Mouse (Mus musculus) myocyte (in vitro differentiated cells): ENCODE results near the gene Mapkapk3. TPM values are rescaled to one million over a fixed set of nuclear protein-coding genes. Genes with fewer than 3 reads are reported as not detected.

Source experiments
- H3K27me3 ChIP-seq: one replicate; pipeline ENCODE4 v1.6.1; 2011; ENCODE audit not compliant: control insufficient read depth, insufficient read depth, insufficient read length
- H3K36me3 ChIP-seq: one replicate; pipeline ENCODE4 v1.6.1; 2011; ENCODE audit not compliant: control insufficient read depth, insufficient read depth
- H3K4me2 ChIP-seq: one replicate; pipeline ENCODE4 v1.6.1; 2011; ENCODE audit warnings: low read depth, control low read depth
- H3K4me3 ChIP-seq: one replicate; pipeline ENCODE4 v1.5.1; 2011; ENCODE audit warnings: mild to moderate bottlenecking, control low read depth, moderate library complexity
- H3K79me2 ChIP-seq: one replicate; pipeline ENCODE4 v1.6.1; 2011; ENCODE audit not compliant: control insufficient read depth, insufficient read depth
- H3ac ChIP-seq: one replicate; pipeline ENCODE4 v1.6.1; 2011; ENCODE audit not compliant: control insufficient read depth, insufficient read length
- CEBPB ChIP-seq: IDR thresholded peaks from 2 replicates; pipeline ENCODE4 v1.6.1; 2011; ENCODE audit warnings: mild to moderate bottlenecking, moderate library complexity; ENCODE audit not compliant: poor library complexity, insufficient read depth, severe bottlenecking
- E2F4 ChIP-seq: IDR thresholded peaks from one replicate; pipeline ENCODE4 v1.6.1; 2011; ENCODE audit warnings: mild to moderate bottlenecking, control low read depth, moderate library complexity; ENCODE audit not compliant: insufficient read depth
- MAX ChIP-seq: IDR thresholded peaks from one replicate; pipeline ENCODE4 v1.6.1; 2011; ENCODE audit warnings: low read depth, mild to moderate bottlenecking, control low read depth
- MYOD1 ChIP-seq, 3 experiments: IDR thresholded peaks; one replicate each; pipeline ENCODE4 v1.6.1; 2011; ENCODE audit warnings: control low read depth in 2 of 3, low read depth in 2 of 3, mild to moderate bottlenecking in 2 of 3, moderate library complexity in 1 of 3; ENCODE audit not compliant: insufficient read length in 2 of 3, control insufficient read depth in 1 of 3
- MYOG ChIP-seq, 3 experiments: IDR thresholded peaks; one replicate each; pipeline ENCODE4 v1.6.1; 2011; ENCODE audit warnings: control low read depth in 2 of 3, low read depth in 2 of 3, mild to moderate bottlenecking in 2 of 3; ENCODE audit not compliant: insufficient read length in 2 of 3, control insufficient read depth in 1 of 3, insufficient read depth in 1 of 3
- POLR2A ChIP-seq: IDR thresholded peaks from one replicate; pipeline ENCODE4 v1.6.1; 2011; ENCODE audit warnings: low read depth, mild to moderate bottlenecking, control low read depth, moderate library complexity; ENCODE audit not compliant: insufficient read length
- POLR2AphosphoS2 ChIP-seq: IDR thresholded peaks from one replicate; pipeline ENCODE4 v1.6.1; 2011; ENCODE audit warnings: low read depth, control low read depth; ENCODE audit not compliant: insufficient read length
- REST ChIP-seq: IDR thresholded peaks from one replicate; pipeline ENCODE4 v1.6.1; 2011; ENCODE audit warnings: mild to moderate bottlenecking, control low read depth, moderate library complexity; ENCODE audit not compliant: insufficient read depth, insufficient read length
- SRF ChIP-seq: IDR thresholded peaks from one replicate; pipeline ENCODE4 v1.6.1; 2011; ENCODE audit warnings: low read depth; ENCODE audit not compliant: control insufficient read depth, insufficient read length
- TCF12 ChIP-seq: IDR thresholded peaks from one replicate; pipeline ENCODE4 v1.6.1; 2011; ENCODE audit warnings: mild to moderate bottlenecking, control low read depth; ENCODE audit not compliant: poor library complexity, insufficient read depth, severe bottlenecking
- TCF3 ChIP-seq: IDR thresholded peaks from one replicate; pipeline ENCODE4 v1.6.1; 2011; ENCODE audit warnings: low read depth, control low read depth; ENCODE audit not compliant: insufficient read length
- USF1 ChIP-seq: IDR thresholded peaks from one replicate; pipeline ENCODE4 v1.6.1; 2011; ENCODE audit warnings: low read depth, mild to moderate bottlenecking, control low read depth, moderate library complexity
- polyA plus RNA-seq: library from polyadenylated mRNA; unstranded; fragments of >200 nt; fragmentation: generic; extraction: Trizol; gene quantifications from one replicate; pipeline ENCODE4 v1.2.1, GENCODE M21; 2012; ENCODE audit warnings: missing spikeins

Mapkapk3 gene
- polyA plus RNA-seq, 1 experiment, result 3.9 TPM

GRCm38 (mm10) chr9:107294249-107294648 is 4.6 kb upstream of the Mapkapk3 start:
- H3K27me3 ChIP-seq, result peaks cover 5% of the 10 kb centered on the region
- H3K4me2 ChIP-seq, result no peak overlapping the region
- no peaks in the 10 kb centered on the region for H3K36me3 ChIP-seq
- H3K4me3 ChIP-seq, result no peak overlapping the region
- TF ChIP-seq CEBPB (no peak), MYOG (IDR thresholded peaks at IDR 0.05; ENCODE audit: control insufficient read depth in 1 of 3, insufficient read depth in 1 of 3, insufficient read length in 2 of 3, low read depth in 2 of 3) (no peak), MYOD1 (IDR thresholded peaks at IDR 0.05; ENCODE audit: control insufficient read depth in 1 of 3, insufficient read length in 2 of 3, low read depth in 2 of 3) (no peak), USF1 (no peak), TCF12 (no peak), TCF3 (no peak), SRF (no peak), POLR2A (no peak), REST (no peak), E2F4 (no peak), POLR2AphosphoS2 (no peak), MAX (no peak)
- no peaks in the 10 kb centered on the region for H3K79me2 ChIP-seq
- H3ac ChIP-seq, result no peak overlapping the region

DNA sequence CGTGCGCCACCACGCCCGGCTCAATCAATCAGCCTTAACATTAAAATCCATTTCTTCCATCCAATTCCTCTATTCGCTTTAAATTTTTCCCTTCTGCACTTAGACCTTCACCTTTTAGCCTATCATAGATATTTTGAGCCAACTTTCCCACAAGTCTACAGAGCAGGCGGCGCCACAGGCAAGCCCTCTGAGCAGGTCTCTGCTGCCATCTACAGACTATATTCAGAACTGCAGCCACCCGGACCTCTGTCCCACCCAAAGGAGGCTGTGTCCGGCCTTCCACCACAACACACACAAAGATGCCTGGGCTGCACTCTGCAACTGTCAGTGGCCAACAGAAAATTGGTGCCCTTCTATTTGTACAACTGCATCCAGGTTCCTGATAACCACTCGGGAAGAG is 1.2 kb upstream of the Mapkapk3 start:
- H3K4me3 ChIP-seq, result no peak overlapping the region
- no peak overlapping the region for H3ac ChIP-seq
- no peaks in the 10 kb centered on the region for H3K36me3 ChIP-seq
- no peak overlapping the region for H3K4me2 ChIP-seq
- no peak for TF ChIP-seq CEBPB
- no peak for TF ChIP-seq E2F4
- no peak for TF ChIP-seq MYOD1 (IDR thresholded peaks at IDR 0.05; ENCODE audit: control insufficient read depth in 1 of 3, insufficient read length in 2 of 3, low read depth in 2 of 3)
- no peak for TF ChIP-seq MAX
- no peak for TF ChIP-seq POLR2A
- TF ChIP-seq REST, result no peak
- TF ChIP-seq MYOG (IDR thresholded peaks at IDR 0.05; ENCODE audit: control insufficient read depth in 1 of 3, insufficient read depth in 1 of 3, insufficient read length in 2 of 3, low read depth in 2 of 3), result no peak
- TF ChIP-seq SRF, result no peak
- TF ChIP-seq POLR2AphosphoS2, result no peak
- TF ChIP-seq TCF3, result no peak
- TF ChIP-seq TCF12, result no peak
- TF ChIP-seq USF1, result no peak
- peaks cover 5% of the 10 kb centered on the region for H3K27me3 ChIP-seq
- H3K79me2 ChIP-seq, result no peaks in the 10 kb centered on the region

- Histone ChIP-seq H3K79me2 (no peaks in the 10 kb centered on the region), H3K4me2 (no peak overlapping the region), H3K4me3 (peak overlapping the region; percentile 18), H3ac (no peak overlapping the region), H3K27me3 (peaks cover 5% of the 10 kb centered on the region), H3K36me3 (no peaks in the 10 kb centered on the region)
- TF ChIP-seq SRF (no peak), REST (no peak), POLR2AphosphoS2 (no peak), TCF3 (no peak), MYOG (IDR thresholded peaks at IDR 0.05; ENCODE audit: control insufficient read depth in 1 of 3, insufficient read depth in 1 of 3, insufficient read length in 2 of 3, low read depth in 2 of 3) (no peak), E2F4 (no peak), USF1 (no peak)
These were observed 966 bp downstream of the Mapkapk3 start for GRCm38 (mm10) chr9:107288711-107289110.

GRCm38 (mm10) chr9:107288105-107288650 is 1.5 kb downstream of the Mapkapk3 start:
- no peaks in the 10 kb centered on the region for H3K36me3 ChIP-seq
- no peak for TF ChIP-seq E2F4
- no peak for TF ChIP-seq MYOG (IDR thresholded peaks at IDR 0.05; ENCODE audit: control insufficient read depth in 1 of 3, insufficient read depth in 1 of 3, insufficient read length in 2 of 3, low read depth in 2 of 3)
- no peak for TF ChIP-seq USF1
- TF ChIP-seq MAX, result no peak
- no peak for TF ChIP-seq TCF12
- TF ChIP-seq MYOD1 (IDR thresholded peaks at IDR 0.05; ENCODE audit: control insufficient read depth in 1 of 3, insufficient read length in 2 of 3, low read depth in 2 of 3), result no peak
- TF ChIP-seq POLR2AphosphoS2, result no peak
- no peak for TF ChIP-seq CEBPB
- no peak for TF ChIP-seq POLR2A
- no peak for TF ChIP-seq SRF
- TF ChIP-seq TCF3, result no peak
- H3K79me2 ChIP-seq, result no peaks in the 10 kb centered on the region
- H3ac ChIP-seq, result no peak overlapping the region
- H3K27me3 ChIP-seq, result peaks cover 5% of the 10 kb centered on the region
- no peak overlapping the region for H3K4me2 ChIP-seq
- H3K4me3 ChIP-seq, result no peak overlapping the region

GRCm38 (mm10) chr9:107287294-107287693 is 2.4 kb downstream of the Mapkapk3 start:
- TF ChIP-seq MYOD1 (IDR thresholded peaks at IDR 0.05; ENCODE audit: control insufficient read depth in 1 of 3, insufficient read length in 2 of 3, low read depth in 2 of 3) (no peak), SRF (no peak), MYOG (IDR thresholded peaks at IDR 0.05; ENCODE audit: control insufficient read depth in 1 of 3, insufficient read depth in 1 of 3, insufficient read length in 2 of 3, low read depth in 2 of 3) (no peak), USF1 (no peak), CEBPB (no peak), E2F4 (no peak), REST (no peak), TCF3 (no peak), POLR2A (no peak), MAX (no peak)
- H3K4me2 ChIP-seq, result no peak overlapping the region
- H3K4me3 ChIP-seq, result no peak overlapping the region
- no peaks in the 10 kb centered on the region for H3K36me3 ChIP-seq
- no peaks in the 10 kb centered on the region for H3K27me3 ChIP-seq
- no peaks in the 10 kb centered on the region for H3K79me2 ChIP-seq
- no peak overlapping the region for H3ac ChIP-seq
